Mouse (Mus musculus): ENCODE results near the gene Fancc. TPM values are rescaled to one million over a fixed set of nuclear protein-coding genes. Genes with fewer than 3 reads are reported as not detected.

The Fancc gene
- polyA plus RNA-seq, 1 experiment from 2014 or later: 25.9 TPM

DNA sequence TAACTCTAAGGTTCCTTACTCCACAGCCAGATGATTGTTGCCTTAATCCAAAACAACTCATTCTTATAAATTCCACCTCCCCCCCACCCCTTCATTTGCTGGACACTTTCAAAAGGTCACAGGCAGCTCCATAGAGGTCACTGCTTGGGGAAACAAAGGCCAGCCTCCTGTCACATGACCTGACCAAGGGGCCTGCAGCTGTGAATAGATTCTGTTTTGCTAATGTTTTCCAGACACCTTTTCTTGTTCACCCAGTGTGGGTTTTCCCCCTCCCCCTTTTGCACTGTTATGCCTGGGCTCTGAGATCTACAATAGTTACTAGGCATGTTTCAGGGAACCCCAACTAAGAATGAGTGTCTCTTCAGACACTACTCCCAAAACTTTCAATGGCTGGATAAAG lies 44.4 kb upstream of the Fancc start:
- no peak overlapping the region for H3K4me3 ChIP-seq (ENCODE audit: low read depth, low read length)
- DNase-seq (no peak), ATAC-seq (ENCODE audit: insufficient read depth) (no peak)
- H3K4me1 ChIP-seq (ENCODE audit: insufficient read depth): peaks cover 6% of the 10 kb centered on the region
- no peaks in the 10 kb centered on the region for H3K9me3 ChIP-seq (ENCODE audit: low read depth, low read length)
- no peak for TF ChIP-seq CTCF (IDR thresholded peaks at IDR 0.05; ENCODE audit: low read depth)
- H3K27me3 ChIP-seq (ENCODE audit: insufficient read depth, low read length): no peaks in the 10 kb centered on the region
- H3K27ac ChIP-seq (ENCODE audit: low read depth): no peak overlapping the region
- H3K36me3 ChIP-seq (ENCODE audit: insufficient read depth): peaks cover 100% of the 10 kb centered on the region
- no peak overlapping the region for H3K9ac ChIP-seq
- H3K4me2 ChIP-seq: no peak overlapping the region

DNA sequence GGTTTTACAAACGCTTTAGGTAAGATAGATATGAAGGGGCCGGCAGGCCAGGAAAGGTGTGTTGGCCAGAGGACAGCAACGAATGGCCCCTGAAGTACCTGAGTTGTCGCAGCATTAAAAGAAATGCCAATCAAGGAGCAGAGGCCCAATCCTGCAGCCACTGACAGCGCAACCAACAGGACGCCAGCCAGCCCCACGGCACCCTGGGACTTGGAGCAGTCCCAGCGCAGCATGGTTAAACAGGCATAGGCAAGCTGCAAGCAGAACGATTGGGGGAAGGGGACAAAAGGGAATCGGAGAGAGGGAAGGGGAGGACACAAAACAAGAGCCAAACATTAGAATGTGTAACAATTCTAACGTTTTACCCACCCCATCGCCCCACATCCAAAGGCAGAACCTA lies 43.5 kb upstream of the Fancc start:
- DNase-seq (no peak), ATAC-seq (ENCODE audit: insufficient read depth) (no peak)
- Histone ChIP-seq H3K4me1 (ENCODE audit: insufficient read depth) (0 out of 2 replicates have a peak, but pooled peaks cover 4% of the 10 kb centered on the region), H3K36me3 (ENCODE audit: insufficient read depth) (peaks cover 100% of the 10 kb centered on the region), H3K4me3 (ENCODE audit: low read depth, low read length) (no peak overlapping the region), H3K9me3 (ENCODE audit: low read depth, low read length) (no peaks in the 10 kb centered on the region), H3K4me2 (no peak overlapping the region), H3K27ac (ENCODE audit: low read depth) (no peak overlapping the region), H3K9ac (no peak overlapping the region), H3K27me3 (ENCODE audit: insufficient read depth, low read length) (no peaks in the 10 kb centered on the region)
- TF ChIP-seq CTCF (IDR thresholded peaks at IDR 0.05; ENCODE audit: low read depth): no peak
- WGBS: 82% methylated on average over 12 of the region's 12 CpGs

DNA sequence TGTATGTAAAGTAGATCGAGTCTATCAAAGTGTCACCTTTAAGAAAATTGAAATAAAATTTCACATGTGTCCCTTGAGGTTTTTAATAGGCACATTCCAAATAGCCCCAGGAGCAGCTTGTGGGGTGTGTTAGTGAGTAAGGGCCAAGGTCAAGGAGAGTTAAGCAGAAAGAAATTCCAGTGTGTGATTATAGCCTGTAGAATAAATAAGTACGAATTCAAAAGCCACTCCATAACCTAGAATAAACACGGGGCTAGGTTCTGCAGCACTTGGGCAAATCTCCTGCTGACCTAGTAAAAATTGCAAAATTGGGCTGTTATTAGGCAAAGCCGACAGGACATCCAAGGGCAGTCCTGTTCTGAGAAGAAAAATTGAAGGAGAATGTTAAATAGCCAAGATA lies 37.9 kb upstream of the Fancc start:
- ATAC-seq (ENCODE audit: insufficient read depth) (no peak; the same call in 1 of the 2 replicates), DNase-seq (no peak)
- Histone ChIP-seq H3K4me1 (ENCODE audit: insufficient read depth) (peaks cover 5% of the 10 kb centered on the region; the same call in 1 of the 2 replicates), H3K27ac (ENCODE audit: low read depth) (no peak overlapping the region), H3K27me3 (ENCODE audit: insufficient read depth, low read length) (no peaks in the 10 kb centered on the region), H3K4me3 (ENCODE audit: low read depth, low read length) (no peak overlapping the region), H3K4me2 (no peak overlapping the region), H3K36me3 (ENCODE audit: insufficient read depth) (peaks cover 100% of the 10 kb centered on the region), H3K9ac (no peak overlapping the region), H3K9me3 (ENCODE audit: low read depth, low read length) (no peaks in the 10 kb centered on the region)
- no peak for TF ChIP-seq CTCF (IDR thresholded peaks at IDR 0.05; ENCODE audit: low read depth)
- 50% methylated on average over 4 of the region's 4 CpGs for WGBS

DNA sequence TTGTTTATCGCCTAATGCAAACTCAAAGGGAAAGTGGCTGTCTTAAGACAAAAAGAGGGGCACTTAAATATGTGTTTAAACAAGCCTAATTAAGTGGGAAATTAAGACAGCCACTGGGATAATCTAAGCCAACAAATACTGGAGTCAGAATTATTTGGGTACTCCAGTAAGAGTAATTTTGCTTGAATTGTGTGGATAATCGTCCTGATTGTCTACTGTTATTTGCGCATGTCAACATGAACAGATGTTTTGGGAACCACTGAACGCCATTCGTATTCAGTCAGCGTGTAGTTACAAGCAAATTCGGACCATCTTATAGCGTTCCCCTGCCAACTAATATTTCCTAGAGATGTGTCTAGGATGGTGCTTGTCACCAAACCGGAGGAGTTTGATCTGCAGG lies 33.8 kb upstream of the Fancc start:
- no peak overlapping the region for H3K9ac ChIP-seq
- 68% methylated on average over 9 of the region's 9 CpGs for WGBS
- no peak overlapping the region for H3K4me2 ChIP-seq
- H3K9me3 ChIP-seq (ENCODE audit: low read depth, low read length): no peaks in the 10 kb centered on the region
- H3K27me3 ChIP-seq (ENCODE audit: insufficient read depth, low read length): no peaks in the 10 kb centered on the region
- H3K36me3 ChIP-seq (ENCODE audit: insufficient read depth): peaks cover 100% of the 10 kb centered on the region
- TF ChIP-seq CTCF (IDR thresholded peaks at IDR 0.05; ENCODE audit: low read depth): no peak
- no peak overlapping the region for H3K4me3 ChIP-seq (ENCODE audit: low read depth, low read length)
- DNase-seq (no peak), ATAC-seq (ENCODE audit: insufficient read depth) (no peak)
- peaks cover 33% of the 10 kb centered on the region for H3K4me1 ChIP-seq (ENCODE audit: insufficient read depth)
- H3K27ac ChIP-seq (ENCODE audit: low read depth): no peak overlapping the region; the same call in 1 of the 2 replicates

- Histone ChIP-seq H3K4me2 (no peak overlapping the region), H3K9ac (no peak overlapping the region), H3K4me3 (ENCODE audit: low read depth, low read length) (no peak overlapping the region), H3K27ac (ENCODE audit: low read depth) (peak overlapping the region; percentile 22; the same call in 1 of the 2 replicates), H3K36me3 (ENCODE audit: insufficient read depth) (peaks cover 100% of the 10 kb centered on the region), H3K27me3 (ENCODE audit: insufficient read depth, low read length) (no peaks in the 10 kb centered on the region), H3K9me3 (ENCODE audit: low read depth, low read length) (no peaks in the 10 kb centered on the region), H3K4me1 (ENCODE audit: insufficient read depth) (peaks cover 36% of the 10 kb centered on the region)
- no peak for TF ChIP-seq CTCF (IDR thresholded peaks at IDR 0.05; ENCODE audit: low read depth)
- WGBS: 50% methylated on average over 3 of the region's 3 CpGs
- no peak for ATAC-seq (ENCODE audit: insufficient read depth)
- DNase-seq: no peak
Observed at GRCm38 (mm10) chr13:63530371-63530764, 33.3 kb upstream of the Fancc start.

GRCm38 (mm10) chr13:63529602-63530370 lies 32.7 kb upstream of the Fancc start:
- H3K4me1 ChIP-seq (ENCODE audit: insufficient read depth): peaks cover 42% of the 10 kb centered on the region
- no peak overlapping the region for H3K9ac ChIP-seq
- peak overlapping the region; percentile 22; the same call in 1 of the 2 replicates for H3K27ac ChIP-seq (ENCODE audit: low read depth)
- H3K36me3 ChIP-seq (ENCODE audit: insufficient read depth): peaks cover 100% of the 10 kb centered on the region
- H3K9me3 ChIP-seq (ENCODE audit: low read depth, low read length): no peaks in the 10 kb centered on the region
- peak; percentile 77 for DNase-seq
- TF ChIP-seq CTCF (IDR thresholded peaks at IDR 0.05; ENCODE audit: low read depth): no peak
- ATAC-seq (ENCODE audit: insufficient read depth): 0 out of 2 replicates have a peak, but pooled peaks have one; percentile 23
- H3K27me3 ChIP-seq (ENCODE audit: insufficient read depth, low read length): no peaks in the 10 kb centered on the region
- WGBS: 30% methylated on average over 3 of the region's 3 CpGs
- H3K4me2 ChIP-seq: no peak overlapping the region
- H3K4me3 ChIP-seq (ENCODE audit: low read depth, low read length): no peak overlapping the region

DNA sequence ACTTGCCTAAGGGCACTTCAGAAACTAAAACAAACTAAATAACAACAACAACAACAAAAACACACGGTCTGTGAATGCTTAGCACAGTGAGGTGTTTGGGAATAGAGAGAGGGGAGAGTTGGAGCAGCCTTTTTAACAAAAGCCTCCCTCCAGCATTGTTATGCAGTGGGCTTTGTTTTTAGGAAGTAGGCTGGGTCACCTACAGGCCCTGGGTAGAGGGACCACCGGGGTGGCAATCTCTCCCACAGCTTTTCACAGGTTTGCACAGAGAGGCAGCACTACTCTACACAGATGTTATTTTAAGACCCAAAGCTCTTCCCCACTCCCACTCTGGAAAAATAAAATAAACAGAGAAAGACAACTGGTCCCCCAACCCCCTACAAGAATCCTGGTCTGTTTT lies 31.8 kb upstream of the Fancc start:
- H3K36me3 ChIP-seq (ENCODE audit: insufficient read depth): peaks cover 100% of the 10 kb centered on the region
- H3K4me1 ChIP-seq (ENCODE audit: insufficient read depth): peaks cover 41% of the 10 kb centered on the region
- no peak overlapping the region for H3K4me2 ChIP-seq
- WGBS: 10% methylated on average over 2 of the region's 2 CpGs
- DNase-seq (no peak), ATAC-seq (ENCODE audit: insufficient read depth) (no peak)
- H3K4me3 ChIP-seq (ENCODE audit: low read depth, low read length): no peak overlapping the region
- H3K9ac ChIP-seq: no peak overlapping the region
- H3K27me3 ChIP-seq (ENCODE audit: insufficient read depth, low read length): no peaks in the 10 kb centered on the region
- peak overlapping the region; percentile 55; the same call in 1 of the 2 replicates for H3K27ac ChIP-seq (ENCODE audit: low read depth)
- no peak for TF ChIP-seq CTCF (IDR thresholded peaks at IDR 0.05; ENCODE audit: low read depth)
- no peaks in the 10 kb centered on the region for H3K9me3 ChIP-seq (ENCODE audit: low read depth, low read length)
